Mouse (Mus musculus) gastrocnemius, adult 2 months (tissue): Measurements from ENCODE around the gene App. TPM values are rescaled to one million over a fixed set of nuclear protein-coding genes. Genes with fewer than 3 reads are reported as not detected.

ENCODE experiments used
- DNase-seq: peaks from one replicate; pipeline ENCODE4 v3.0.0; 2022
- H3K27ac ChIP-seq: fragments of 200-600 bp; 2 replicates; pipeline ENCODE4 v1.8.1; 2022; ENCODE audit warnings: mild to moderate bottlenecking
- H3K4me3 ChIP-seq: fragments of 200-600 bp; 2 replicates; pipeline ENCODE4 v1.8.1; 2022; ENCODE audit warnings: mild to moderate bottlenecking, moderate library complexity
- CTCF ChIP-seq: fragments of 200-600 bp; IDR thresholded peaks from 2 replicates; pipeline ENCODE4 v1.8.1; 2022; ENCODE audit warnings: antibody characterized with exemption, mild to moderate bottlenecking, moderate library complexity
- intact Hi-C: fragments of 180-260 bp; cut with DNase I; formaldehyde crosslinking; loops from one replicate; pipeline ENCODE4 v1.15.1; 2025
- total RNA-seq, 2 experiments: library from RNA; stranded (reverse); gene quantifications; 2 replicates each; pipeline ENCODE4 v1.2.3; 2021

The App gene
- total RNA-seq, 2 experiments from 2014 or later = 66.5 to 103 TPM

DNA sequence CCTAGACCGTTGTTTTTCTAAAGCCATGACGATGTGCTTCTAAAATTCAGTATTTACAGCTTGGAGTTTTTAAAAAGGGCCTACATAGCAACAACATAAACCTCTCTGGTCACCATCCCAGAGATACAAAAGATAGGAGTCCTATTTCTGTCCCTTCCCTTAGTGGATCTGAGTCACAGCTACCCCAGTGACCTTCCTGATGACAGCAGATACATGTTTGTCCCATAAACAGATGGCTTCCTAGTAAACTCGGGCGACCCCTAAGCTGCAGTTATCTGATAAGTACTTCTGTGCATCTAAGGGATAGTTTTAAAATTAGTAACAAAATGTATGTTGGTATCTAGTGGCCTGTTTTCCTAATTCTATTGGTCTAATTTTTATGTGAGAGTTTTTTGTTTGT, 26.1 kb downstream of the App start:
- Histone ChIP-seq H3K4me3 (no peak overlapping the region), H3K27ac (peak overlapping the region; percentile 80)
- no peak for DNase-seq
- intact Hi-C loops = no loop called here
- TF ChIP-seq CTCF = no peak

DNA sequence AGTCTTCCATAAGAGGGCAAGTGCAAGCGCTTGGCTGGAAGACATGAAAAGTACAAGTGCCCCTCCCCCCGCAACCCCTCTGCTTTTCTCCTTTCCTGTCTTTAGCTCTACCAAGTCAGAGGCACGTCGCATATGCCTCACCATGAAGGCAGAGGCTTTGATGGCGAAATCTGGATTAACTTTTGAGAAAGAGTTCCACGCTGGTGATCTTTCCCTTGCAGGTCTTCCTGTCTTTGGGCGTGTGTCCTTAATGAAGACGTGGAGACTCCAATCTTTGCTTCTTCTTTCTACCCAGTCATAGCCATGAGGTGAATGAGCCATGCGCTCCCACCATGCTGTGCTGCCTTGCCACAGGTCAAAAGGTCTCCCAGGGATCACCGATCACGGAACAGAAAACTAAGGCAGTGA, 27.8 kb downstream of the App start:
- no peak for TF ChIP-seq CTCF
- H3K27ac ChIP-seq = no peak overlapping the region
- intact Hi-C loops = no loop called here
- no peak for DNase-seq
- H3K4me3 ChIP-seq = no peak overlapping the region

DNA sequence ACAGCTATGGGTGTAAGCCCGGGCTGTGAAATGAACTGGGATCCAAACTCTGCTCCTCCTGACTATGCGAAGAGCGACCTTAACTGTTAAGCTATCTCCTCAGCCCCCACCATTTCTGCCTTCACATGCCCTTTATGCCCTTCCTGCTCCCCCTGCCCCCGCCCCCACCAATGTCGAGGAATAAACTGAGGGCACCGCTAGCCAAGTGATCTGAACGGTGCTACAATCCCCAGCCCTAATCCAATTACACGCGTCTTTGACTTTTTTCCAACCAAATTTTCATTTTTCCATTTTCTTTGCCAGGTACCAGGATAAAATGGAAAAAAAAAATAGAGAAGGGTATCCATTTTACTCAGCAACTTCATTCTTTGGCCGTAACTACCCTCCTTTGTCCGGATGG, 28.2 kb downstream of the App start:
- Histone ChIP-seq H3K4me3 (no peak overlapping the region), H3K27ac (no peak overlapping the region)
- intact Hi-C loops = no loop called here
- TF ChIP-seq CTCF = no peak
- DNase-seq = no peak

DNA sequence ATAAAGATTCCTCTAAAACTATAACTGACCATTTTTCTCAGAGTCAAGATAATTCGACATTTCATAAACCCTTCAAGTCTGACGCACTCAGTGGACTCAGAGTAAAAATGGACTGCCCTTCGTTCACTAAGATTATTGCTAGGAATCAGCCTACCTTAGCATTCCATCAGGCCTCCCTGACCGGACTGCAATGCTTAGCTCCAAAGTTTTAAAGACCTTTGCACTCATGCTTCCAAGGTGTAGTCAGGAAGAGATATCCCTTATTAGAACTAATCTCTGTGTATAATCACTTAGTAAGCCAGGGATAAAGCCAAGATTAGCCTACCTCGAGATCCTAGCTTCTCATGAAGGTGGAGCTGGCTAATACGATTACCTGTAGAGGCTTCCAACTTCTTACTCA, 29.2 kb downstream of the App start:
- intact Hi-C loops = no loop called here

DNA sequence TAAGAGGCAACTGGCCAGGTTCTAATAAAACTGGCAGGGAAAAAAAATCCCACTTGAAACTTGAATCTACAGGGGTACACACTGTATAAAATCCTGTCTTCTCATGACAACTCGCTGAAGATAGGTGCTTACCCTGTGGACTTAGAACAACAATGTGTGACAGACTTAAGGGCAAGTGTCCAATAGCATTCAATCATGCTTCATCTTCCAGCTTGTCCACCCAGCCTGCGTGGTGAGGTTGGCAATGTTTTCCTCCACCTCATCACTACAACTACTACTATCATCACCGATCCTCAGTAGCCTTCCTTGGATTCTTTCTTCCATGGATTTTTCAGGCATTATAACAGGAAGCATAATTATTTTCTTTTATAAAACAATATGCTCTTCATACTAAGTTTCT, 29.7 kb downstream of the App start:
- H3K4me3 ChIP-seq = no peak overlapping the region
- TF ChIP-seq CTCF = no peak
- DNase-seq = no peak
- no peak overlapping the region for H3K27ac ChIP-seq
- intact Hi-C loops = no loop called here

More for the DNA sequence above, 29.2 kb downstream of the App start:
- no peak overlapping the region for H3K4me3 ChIP-seq
- DNase-seq = no peak
- no peak for TF ChIP-seq CTCF
- no peak overlapping the region for H3K27ac ChIP-seq

DNA sequence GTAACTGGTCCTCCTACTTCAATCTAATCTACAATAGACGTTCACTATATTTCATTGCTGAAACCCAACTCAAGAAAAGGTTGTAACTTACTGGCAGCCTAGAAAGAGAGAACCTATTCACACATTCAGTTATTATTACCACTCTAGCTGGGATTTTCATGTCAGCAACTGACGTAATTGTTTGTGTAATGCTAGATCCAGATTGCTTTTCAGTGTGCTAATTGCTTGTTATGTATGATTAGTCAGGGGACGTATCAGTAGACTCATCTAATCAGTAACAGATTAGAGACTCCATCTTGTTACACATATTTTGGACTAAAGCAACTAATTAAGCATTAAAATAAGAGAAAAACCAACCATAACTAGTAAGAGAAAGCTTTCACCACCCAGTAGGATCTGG, 30.4 kb downstream of the App start:
- intact Hi-C loops = no loop called here
- no peak for TF ChIP-seq CTCF
- no peak overlapping the region for H3K27ac ChIP-seq
- no peak overlapping the region for H3K4me3 ChIP-seq
- DNase-seq = no peak

DNA sequence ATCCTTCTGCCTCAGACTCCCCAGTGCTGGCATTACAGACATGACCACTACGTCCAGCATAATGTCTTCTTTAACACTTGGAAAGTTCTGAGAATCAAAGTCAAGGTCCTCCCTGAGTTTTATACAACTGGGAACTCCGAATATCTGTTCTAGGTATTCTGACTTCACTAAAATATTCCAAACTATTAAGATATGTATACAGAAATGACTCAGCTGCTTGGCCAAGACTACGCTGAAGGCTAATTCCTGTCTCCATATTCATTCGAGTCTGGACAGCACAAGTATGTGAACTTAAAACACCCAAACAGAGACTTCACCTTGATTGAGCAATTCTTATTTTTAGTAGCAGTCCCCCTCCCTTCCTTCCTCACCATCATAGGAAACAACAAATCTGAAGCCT, 32.2 kb downstream of the App start:
- H3K27ac ChIP-seq = no peak overlapping the region; the same call in 1 of the 2 replicates
- DNase-seq = no peak
- intact Hi-C loops = no loop called here

DNA sequence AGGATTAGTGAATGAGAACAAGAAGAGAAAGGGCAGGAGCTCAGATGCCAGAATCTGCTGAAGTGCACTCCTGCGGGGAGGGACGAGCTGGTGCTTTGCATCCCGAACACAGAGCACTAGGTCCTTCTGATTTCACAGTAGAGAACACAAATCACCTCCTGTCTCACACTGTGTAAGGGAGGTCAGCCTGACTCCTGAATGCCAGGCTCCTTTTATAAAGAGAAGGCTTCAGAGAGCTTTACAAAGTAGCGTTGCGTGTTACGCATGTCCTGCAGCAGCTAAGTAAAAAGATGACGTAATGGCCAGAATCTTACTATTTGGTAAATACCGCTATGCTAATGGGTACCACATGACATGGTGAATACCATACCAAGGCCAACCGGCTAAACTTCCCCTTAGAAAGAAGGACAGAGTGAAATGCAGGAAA, 34.4 kb downstream of the App start:
- intact Hi-C loops = no loop called here
- no peak for DNase-seq
- no peak overlapping the region for H3K4me3 ChIP-seq
- no peak for TF ChIP-seq CTCF
- no peak overlapping the region for H3K27ac ChIP-seq

More for the DNA sequence above, 32.2 kb downstream of the App start:
- no peak for TF ChIP-seq CTCF
- no peak overlapping the region for H3K4me3 ChIP-seq

DNA sequence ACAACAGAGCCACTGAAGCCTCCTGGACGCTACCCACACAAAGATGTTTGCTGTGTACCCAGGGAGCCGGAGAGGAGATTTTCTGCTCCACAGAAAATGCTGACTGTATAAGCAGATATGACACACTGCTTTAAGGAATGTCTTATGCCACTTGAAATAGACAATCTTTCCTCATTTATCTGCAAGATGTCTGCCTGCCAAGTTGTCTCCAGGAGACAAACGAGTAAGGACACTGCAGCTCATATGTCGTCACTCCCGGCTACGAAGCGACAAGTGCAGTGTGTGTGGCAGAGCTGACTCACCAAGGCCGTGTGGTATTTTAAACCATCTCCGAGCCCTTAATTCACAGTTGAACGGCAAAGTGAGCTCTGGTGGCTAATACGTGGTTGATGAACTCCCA, 36.2 kb downstream of the App start:
- Histone ChIP-seq H3K27ac (peak overlapping the region; percentile 52), H3K4me3 (no peak overlapping the region)
- TF ChIP-seq CTCF = no peak
- DNase-seq = peak; percentile 35
- intact Hi-C loops = no loop called here

DNA sequence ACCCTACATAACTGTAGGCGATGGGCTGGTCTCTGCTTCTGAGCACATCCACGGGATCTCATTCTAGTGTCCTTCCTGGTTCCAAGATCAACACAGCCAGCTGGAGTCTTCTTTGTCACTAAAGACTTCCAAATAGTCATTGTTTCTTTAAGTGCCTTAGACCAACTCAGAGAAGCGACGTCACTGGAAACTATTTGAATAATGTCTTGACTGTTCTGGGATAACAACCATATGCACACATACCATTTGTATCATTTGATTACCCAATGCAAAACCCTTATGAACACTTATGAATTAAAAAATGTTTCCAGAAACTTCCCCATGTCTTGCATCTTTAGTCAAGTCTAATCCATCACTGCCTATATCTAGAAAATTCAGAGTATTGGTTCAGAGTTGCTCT, 37.5 kb downstream of the App start:
- no peak for DNase-seq
- Histone ChIP-seq H3K4me3 (no peak overlapping the region), H3K27ac (no peak overlapping the region)
- intact Hi-C loops = no loop called here
- no peak for TF ChIP-seq CTCF

DNA sequence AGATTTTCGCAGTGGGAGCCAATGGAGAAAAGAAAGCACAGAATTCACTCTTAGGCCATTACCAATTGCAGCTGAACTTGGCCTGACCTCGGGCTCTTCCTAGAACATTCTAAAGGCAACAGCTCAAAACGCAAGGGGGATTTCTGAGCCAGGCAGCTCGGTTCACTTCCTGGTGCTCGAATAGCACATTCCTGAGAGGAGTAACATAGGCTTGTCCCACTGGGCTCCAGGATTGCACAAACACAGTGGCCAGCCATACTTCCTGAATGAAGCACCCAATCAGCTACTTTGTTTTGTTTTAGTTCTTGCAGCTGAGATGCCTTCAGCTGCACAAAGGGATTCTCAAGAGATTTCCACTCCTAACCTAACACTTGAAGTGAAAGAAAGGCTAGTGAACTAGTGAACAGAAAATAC, 40.1 kb downstream of the App start:
- intact Hi-C loops = loop anchor here (5.0 kb wide), 1 partner anchor 39 kb away; the partner anchor contains the start of gene App
- peak overlapping the region; percentile 81 for H3K27ac ChIP-seq
- H3K4me3 ChIP-seq = peak overlapping the region; percentile 70
- DNase-seq = peak; percentile 76
- TF ChIP-seq CTCF = peak; percentile 8; the same call in 1 of the 2 replicates

DNA sequence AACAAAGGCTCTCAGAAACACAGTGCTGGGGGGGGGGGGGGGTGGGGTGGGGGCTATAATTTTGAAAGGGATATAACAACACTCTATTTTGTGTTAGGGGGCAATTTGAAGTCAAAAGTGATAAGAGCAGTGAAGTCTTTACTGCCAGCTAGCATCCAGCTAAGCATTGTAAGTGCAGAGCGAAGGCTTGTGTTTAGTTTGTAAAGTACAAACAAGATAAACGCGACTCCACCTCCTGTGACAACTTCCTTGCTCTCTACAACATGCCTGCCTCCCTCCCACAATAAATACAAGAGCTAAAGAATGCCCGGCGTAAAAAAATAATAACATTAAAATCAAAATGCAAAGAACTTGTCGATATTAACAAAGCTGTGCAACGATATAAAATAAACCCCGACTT, 40.5 kb downstream of the App start:
- DNase-seq = no peak
- Histone ChIP-seq H3K4me3 (peak overlapping the region; percentile 70), H3K27ac (peak overlapping the region; percentile 81)
- intact Hi-C loops = loop anchor here (5.0 kb wide), 1 partner anchor 39 kb away; the partner anchor contains the start of gene App
- no peak for TF ChIP-seq CTCF

DNA sequence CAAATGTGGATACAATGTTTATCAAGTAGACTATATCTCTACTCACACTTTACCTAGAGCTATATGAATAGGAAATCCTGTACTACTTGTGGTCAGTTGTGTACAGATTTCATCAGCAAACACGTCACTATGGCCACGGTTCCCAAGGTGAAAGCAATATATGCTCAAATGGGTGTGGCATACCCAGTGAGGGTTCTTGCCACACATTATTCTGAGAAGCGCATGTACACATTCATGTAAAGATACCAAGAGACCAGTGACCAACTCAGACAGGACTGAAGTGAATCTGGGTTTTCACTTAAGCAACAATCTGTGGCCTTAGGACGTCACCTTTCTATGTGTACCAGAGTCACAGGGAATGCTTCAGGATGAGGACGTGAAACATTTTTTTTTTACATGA, 41.4 kb downstream of the App start:
- intact Hi-C loops = loop anchor here (5.0 kb wide), 1 partner anchor 40 kb away; the partner anchor contains the start of gene App
- DNase-seq = no peak
- no peak for TF ChIP-seq CTCF
- Histone ChIP-seq H3K4me3 (no peak overlapping the region), H3K27ac (peak overlapping the region; percentile 81)

DNA sequence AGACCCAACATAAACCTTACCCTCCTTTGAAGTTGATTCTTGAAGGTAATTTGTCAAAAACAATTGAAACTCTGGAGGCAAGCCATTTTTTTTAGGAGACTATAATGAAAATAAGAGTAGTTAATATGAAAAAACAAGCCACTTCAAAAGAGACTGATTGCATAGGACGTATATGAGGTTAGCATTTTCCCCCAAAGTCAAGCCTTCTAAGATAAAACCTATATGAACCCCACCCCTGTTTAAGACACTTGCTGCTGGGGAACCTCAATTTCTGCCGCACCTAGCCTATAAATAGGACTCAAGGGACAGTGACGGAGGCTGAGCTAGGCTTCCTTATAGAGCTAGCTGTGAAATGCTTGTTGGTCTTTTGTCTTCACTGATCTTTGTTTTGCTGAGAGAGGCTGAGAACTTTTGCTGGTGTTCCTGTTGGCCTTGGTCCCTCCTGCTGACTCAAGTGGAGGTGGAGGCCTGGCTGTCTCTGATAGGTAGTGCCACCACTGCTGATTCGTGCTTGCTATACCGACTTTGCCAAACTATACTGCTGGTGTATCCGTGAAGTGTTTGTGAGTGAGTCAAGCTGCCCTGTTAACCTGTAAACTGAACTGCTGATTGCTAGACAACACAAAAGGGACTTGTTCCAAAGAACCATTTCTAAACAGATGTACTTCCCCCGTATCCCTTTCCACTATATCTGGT, 42.6 kb downstream of the App start:
- no peak for TF ChIP-seq CTCF
- Histone ChIP-seq H3K4me3 (no peak overlapping the region), H3K27ac (no peak overlapping the region)
- no peak for DNase-seq
- intact Hi-C loops = loop anchor here (5.0 kb wide), 1 partner anchor 41 kb away; the partner anchor contains the start of gene App
